Mouse (Mus musculus) spleen, postnatal 4 days (tissue): ENCODE results near the gene Adss.

Experiments
- DNase-seq, 2 experiments: peaks; one replicate each; pipeline ENCODE4 v3.0.0; 2022; ENCODE audit warnings: low spot score in 2 of 2

Adss gene

GRCm38 (mm10) chr1:177727883-177728525 lies 68.3 kb downstream of the Adss start:
- no peak for DNase-seq

GRCm38 (mm10) chr1:177726870-177727269 lies 69.4 kb downstream of the Adss start:
- DNase-seq: no peak

DNA sequence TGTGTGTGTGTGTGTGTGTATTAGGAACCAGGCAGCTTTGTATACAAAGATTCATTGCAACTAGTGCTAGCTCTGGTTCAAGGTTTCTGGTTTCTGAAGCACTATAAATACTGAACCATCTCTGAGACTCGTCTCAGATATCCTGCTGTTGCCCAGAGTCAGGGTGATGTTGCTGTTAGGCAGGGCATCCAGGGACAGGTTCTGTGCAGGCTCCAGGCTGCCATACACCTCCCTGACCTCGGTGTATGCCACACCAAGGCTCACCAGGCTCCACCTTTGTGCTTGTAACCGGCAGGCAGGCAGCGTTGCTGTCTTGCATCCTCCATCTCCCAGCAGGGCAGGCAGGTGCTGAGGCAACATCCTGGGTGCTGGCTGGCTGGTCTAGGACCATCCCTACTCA lies 72.5 kb downstream of the Adss start:
- DNase-seq: no peak

GRCm38 (mm10) chr1:177719029-177719427 lies 77.3 kb downstream of the Adss start:
- DNase-seq: no peak

DNA sequence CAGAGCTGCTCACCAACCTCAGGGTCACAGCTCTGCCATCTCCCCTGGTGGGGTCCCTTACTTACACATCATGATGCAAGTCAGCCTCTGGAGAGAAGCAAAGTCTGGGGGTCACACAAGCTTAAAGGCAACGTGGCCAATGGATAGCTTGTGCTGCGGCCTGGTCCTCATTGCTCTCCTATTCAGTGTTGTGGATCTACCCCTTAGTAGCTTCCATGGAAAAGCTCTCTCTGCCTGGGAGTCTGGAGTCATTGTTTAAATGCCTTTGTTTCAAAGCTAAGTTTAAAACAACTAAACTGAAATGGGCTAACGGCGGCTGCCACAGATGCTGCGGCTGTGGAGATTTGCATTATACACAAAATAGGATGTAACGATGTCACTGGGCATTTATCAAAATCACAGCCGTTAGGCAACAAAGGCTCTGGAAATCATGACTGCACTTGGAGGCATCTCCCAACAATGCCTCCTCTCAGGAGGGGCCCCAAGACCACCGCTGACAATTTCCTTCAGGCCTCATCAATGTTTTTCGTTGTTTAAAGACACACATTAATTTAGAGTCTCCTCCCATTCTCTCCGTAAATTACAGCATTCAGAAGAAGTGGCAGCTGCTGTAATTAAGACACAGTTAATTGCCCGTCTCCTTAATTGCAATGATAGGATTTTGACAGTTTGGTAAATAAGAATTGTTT lies 77.8 kb downstream of the Adss start:
- no peak for DNase-seq

DNA sequence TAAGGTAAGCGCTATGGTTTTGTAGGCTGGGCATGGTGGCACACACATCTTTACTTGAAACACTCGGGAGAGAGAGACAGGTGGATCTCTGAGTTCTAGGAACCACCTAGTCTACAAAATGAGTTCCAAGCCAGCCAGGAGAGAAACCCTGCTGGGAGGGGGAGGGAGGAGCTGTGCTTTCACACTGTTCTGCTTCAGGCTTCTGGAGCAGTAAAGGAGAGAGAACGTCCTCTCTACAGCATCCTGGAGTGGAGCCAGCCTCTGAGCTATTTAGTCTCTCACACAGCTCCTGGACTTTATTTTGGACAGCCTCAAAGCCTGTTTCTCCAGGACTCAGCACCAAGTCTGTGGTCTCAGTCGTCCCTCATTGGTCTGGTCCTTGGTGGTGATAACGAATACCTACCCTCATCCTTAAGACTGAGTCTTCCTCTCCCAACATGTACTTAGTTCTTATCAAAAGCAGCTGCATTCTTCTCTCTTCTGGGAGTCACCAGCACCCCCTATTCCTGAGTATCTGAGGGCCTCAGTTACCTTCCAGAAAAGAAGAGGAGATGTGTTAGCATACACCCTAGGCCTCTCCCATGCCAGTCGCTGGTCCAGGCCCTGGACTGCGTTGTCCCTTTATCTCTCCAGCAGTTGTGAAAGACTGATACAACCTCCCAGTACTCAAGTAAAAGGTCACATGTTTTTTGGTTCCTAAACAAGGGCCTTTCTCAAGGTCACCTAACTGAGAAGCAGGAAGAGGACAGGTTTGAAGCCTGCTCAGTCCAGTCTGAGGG lies 79.1 kb downstream of the Adss start:
- DNase-seq: no peak

GRCm38 (mm10) chr1:177716448-177716847 lies 79.9 kb downstream of the Adss start:
- no peak for DNase-seq

GRCm38 (mm10) chr1:177714397-177715012 lies 81.8 kb downstream of the Adss start:
- no peak for DNase-seq

DNA sequence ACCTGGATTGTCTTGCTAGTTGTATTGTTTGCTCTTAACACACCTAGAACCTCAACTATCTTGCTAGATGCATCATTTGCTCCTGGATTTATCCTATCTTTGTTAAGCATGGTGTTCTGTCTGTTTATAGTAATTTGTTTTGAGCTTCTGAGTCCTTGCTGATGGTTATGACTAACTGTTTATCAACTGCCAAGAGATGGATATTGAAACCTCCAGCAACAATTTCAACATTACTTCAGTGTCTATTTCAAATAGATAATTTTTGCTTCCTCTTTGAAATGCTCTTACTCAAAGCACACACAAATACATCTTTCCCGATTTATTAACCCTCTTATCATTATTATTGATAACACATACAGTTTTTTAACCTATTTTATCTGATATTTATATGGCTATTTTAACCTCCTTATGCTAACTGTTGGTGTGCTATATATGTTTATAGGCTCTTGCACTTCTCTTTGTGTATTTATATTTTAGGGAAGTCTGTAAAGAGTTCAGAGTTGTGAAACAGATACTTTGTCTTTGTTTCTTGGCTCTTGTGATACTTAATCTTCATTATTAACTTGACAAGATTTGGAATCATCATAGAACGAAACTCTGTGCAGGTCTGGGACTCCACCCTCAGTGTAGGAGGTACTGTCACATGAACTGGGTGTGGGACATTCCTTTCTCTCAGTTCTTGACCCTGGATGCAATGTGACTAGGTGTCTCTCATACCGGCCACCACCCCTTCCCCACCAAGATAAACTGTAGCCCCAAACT lies 82.5 kb downstream of the Adss start:
- no peak for DNase-seq
